Mouse (Mus musculus): ENCODE results near the gene Tmem200b.

GRCm38 (mm10) chr4:131910237-131910994 lies 11.2 kb upstream of the Tmem200b start:
- TF ChIP-seq CTCF (conservative IDR thresholded peaks at IDR 0.05; ENCODE audit: low read length) (no peak), NANOG (IDR thresholded peaks at IDR 0.05; ENCODE audit: borderline replicate concordance, low read length) (no peak), POU5F1 (IDR thresholded peaks at IDR 0.05; ENCODE audit: borderline replicate concordance, low read length) (no peak)

Data from E14TG2a.4 (cell line).